Mouse (Mus musculus) thymus, adult 2 months (tissue): ENCODE results near the gene Ap5m1.

Experiments used
- CTCF ChIP-seq: fragments of 200-500 bp; IDR thresholded peaks from 2 replicates; pipeline ENCODE4 v1.5.1; 2012; ENCODE audit warnings: mild to moderate bottlenecking, control low read depth, low read length, moderate library complexity, borderline replicate concordance; ENCODE audit not compliant: control insufficient read depth, poor library complexity, insufficient read depth; ENCODE audit errors: extremely low read depth
- POLR2A ChIP-seq: fragments of 200-500 bp; IDR thresholded peaks from 2 replicates; pipeline ENCODE4 v1.6.1; 2012; ENCODE audit warnings: mild to moderate bottlenecking, low read length, control low read depth, moderate library complexity; ENCODE audit not compliant: control insufficient read depth, poor library complexity, insufficient read depth; ENCODE audit errors: extremely low read depth

- TF ChIP-seq CTCF (no peak), POLR2A (no peak)
These were observed 36.9 kb upstream of the Ap5m1 start for GRCm38 (mm10) chr14:49028991-49029390.
